Mouse (Mus musculus): ENCODE results near the gene Shd. TPM values are rescaled to one million over a fixed set of nuclear protein-coding genes. Genes with fewer than 3 reads are reported as not detected.

Gene Shd
- polyA plus RNA-seq, 1 experiment from 2014 or later: 102 TPM

GRCm38 (mm10) chr17:56008356-56009087 lies 38.3 kb downstream of the Shd start:
- 0% methylated on average over 21 of the region's 21 CpGs for WGBS
- peak overlapping the region; percentile 71 for H3K9ac ChIP-seq (ENCODE audit: low read depth, low read length)
- H3K36me3 ChIP-seq (ENCODE audit: control insufficient read depth, insufficient read depth, low read length): no peaks in the 10 kb centered on the region
- H3K4me2 ChIP-seq (replicated peaks; ENCODE audit: low read depth, low read length): peak overlapping the region; percentile 94
- H3K4me3 ChIP-seq (ENCODE audit: low read depth, low read length): peak overlapping the region; percentile 77
- H3K27me3 ChIP-seq (ENCODE audit: control insufficient read depth, insufficient read depth, low read length): no peaks in the 10 kb centered on the region
- DNase-seq (ENCODE audit: low spot score): peak; percentile 95
- no peaks in the 10 kb centered on the region for H3K9me3 ChIP-seq (ENCODE audit: control insufficient read depth, low read length)
- H3K27ac ChIP-seq (ENCODE audit: low read depth, low read length): peak overlapping the region; percentile 97
- peak; percentile 94 for ATAC-seq (ENCODE audit: low FRiP score)
- H3K4me1 ChIP-seq (replicated peaks; ENCODE audit: control insufficient read depth, insufficient read depth, low read length): peaks cover 8% of the 10 kb centered on the region; the same call in 1 of the 2 replicates

DNA sequence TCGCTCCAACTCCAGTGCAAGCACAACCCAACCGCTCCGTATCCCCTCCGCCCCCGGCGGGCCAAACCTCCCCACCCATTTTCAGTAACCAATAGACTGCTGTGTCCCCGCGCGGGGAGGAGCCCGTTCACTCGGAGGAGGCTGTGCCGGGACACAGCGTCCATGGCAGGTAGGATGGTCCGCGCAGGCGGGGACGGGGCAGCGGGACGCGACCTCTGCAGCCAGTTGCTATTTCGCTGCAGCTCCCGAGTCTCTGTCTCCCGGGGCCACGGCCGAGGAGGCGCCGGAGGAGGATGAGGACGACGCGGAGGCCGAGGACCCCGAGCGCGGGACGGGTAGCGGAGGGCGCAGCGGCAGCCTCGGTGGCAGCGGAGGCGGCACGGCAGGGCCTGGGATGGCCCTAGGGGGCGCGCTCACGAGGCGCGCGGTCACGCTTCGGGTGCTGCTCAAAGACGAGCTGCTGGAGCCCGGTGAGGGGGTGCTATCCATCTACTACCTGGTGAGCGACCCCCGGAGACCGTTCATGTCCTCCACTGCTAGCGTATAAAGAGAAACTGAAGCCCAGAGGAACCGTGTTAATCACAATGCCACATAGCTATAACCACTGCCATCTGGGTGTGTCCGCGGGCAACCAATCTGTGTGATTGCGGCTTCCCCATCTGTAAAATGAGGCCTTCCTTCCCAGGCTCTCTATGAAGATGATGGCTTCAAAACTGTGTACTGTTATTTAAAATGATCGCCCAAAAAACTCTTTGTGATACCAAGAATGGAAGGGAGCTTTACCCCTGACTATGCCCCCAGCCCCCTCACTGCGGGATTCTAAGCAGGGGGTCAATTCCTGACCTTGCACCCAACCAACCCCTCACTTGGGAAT lies 39.1 kb downstream of the Shd start:
- no peaks in the 10 kb centered on the region for H3K36me3 ChIP-seq (ENCODE audit: control insufficient read depth, insufficient read depth, low read length)
- H3K27ac ChIP-seq (ENCODE audit: low read depth, low read length): peak overlapping the region; percentile 97
- H3K4me2 ChIP-seq (replicated peaks; ENCODE audit: low read depth, low read length): peak overlapping the region; percentile 94
- 2% methylated on average over 58 of the region's 62 CpGs for WGBS
- H3K4me3 ChIP-seq (ENCODE audit: low read depth, low read length): peak overlapping the region; percentile 77
- ATAC-seq (ENCODE audit: low FRiP score) (peak; percentile 91), DNase-seq (ENCODE audit: low spot score) (peak; percentile 88)
- H3K4me1 ChIP-seq (replicated peaks; ENCODE audit: control insufficient read depth, insufficient read depth, low read length): peaks cover 8% of the 10 kb centered on the region; the same call in 1 of the 2 replicates
- peak overlapping the region; percentile 87 for H3K9ac ChIP-seq (ENCODE audit: low read depth, low read length)
- H3K9me3 ChIP-seq (ENCODE audit: control insufficient read depth, low read length): no peaks in the 10 kb centered on the region
- H3K27me3 ChIP-seq (ENCODE audit: control insufficient read depth, insufficient read depth, low read length): no peaks in the 10 kb centered on the region

GRCm38 (mm10) chr17:56009962-56010240 lies 39.6 kb downstream of the Shd start:
- 47% methylated on average over 2 of the region's 2 CpGs for WGBS
- Histone ChIP-seq H3K4me1 (replicated peaks; ENCODE audit: control insufficient read depth, insufficient read depth, low read length) (peaks cover 8% of the 10 kb centered on the region; the same call in 1 of the 2 replicates), H3K9ac (ENCODE audit: low read depth, low read length) (peak overlapping the region; percentile 87), H3K4me2 (replicated peaks; ENCODE audit: low read depth, low read length) (peak overlapping the region; percentile 94), H3K9me3 (ENCODE audit: control insufficient read depth, low read length) (no peaks in the 10 kb centered on the region), H3K27ac (ENCODE audit: low read depth, low read length) (peak overlapping the region; percentile 97; the same call in 1 of the 2 replicates), H3K36me3 (ENCODE audit: control insufficient read depth, insufficient read depth, low read length) (no peaks in the 10 kb centered on the region), H3K4me3 (ENCODE audit: low read depth, low read length) (peak overlapping the region; percentile 77), H3K27me3 (ENCODE audit: control insufficient read depth, insufficient read depth, low read length) (no peaks in the 10 kb centered on the region)
- ATAC-seq (ENCODE audit: low FRiP score): no peak
- DNase-seq (ENCODE audit: low spot score): no peak

DNA sequence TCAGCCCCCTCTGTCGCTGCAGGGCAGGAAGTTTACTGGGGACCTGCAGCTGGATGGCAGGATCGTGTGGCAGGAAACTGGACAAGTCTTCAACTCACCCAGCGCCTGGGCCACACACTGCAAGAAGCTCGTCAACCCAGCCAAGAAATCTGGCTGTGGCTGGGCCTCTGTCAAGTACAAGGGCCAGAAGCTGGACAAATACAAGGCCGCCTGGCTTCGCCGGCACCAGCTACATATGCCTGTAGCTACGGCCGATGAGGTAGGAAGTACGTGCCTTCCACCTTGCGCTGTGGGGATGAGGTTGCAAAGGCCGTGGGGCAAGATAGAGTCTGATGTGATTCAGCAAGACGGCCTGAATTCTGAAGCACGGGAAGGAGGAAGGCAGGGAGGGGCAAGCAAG lies 40.0 kb downstream of the Shd start:
- H3K27ac ChIP-seq (ENCODE audit: low read depth, low read length): no peak overlapping the region
- WGBS: 66% methylated on average over 14 of the region's 14 CpGs

GRCm38 (mm10) chr17:56010681-56011080 lies 40.4 kb downstream of the Shd start:
- Histone ChIP-seq H3K4me1 (replicated peaks; ENCODE audit: control insufficient read depth, insufficient read depth, low read length) (peaks cover 8% of the 10 kb centered on the region; the same call in 1 of the 2 replicates), H3K4me2 (replicated peaks; ENCODE audit: low read depth, low read length) (peak overlapping the region; percentile 94), H3K36me3 (ENCODE audit: control insufficient read depth, insufficient read depth, low read length) (0 out of 2 replicates have a peak, but pooled peaks cover under 1% of the 10 kb centered on the region), H3K27me3 (ENCODE audit: control insufficient read depth, insufficient read depth, low read length) (no peaks in the 10 kb centered on the region), H3K4me3 (ENCODE audit: low read depth, low read length) (peak overlapping the region; percentile 77), H3K27ac (ENCODE audit: low read depth, low read length) (no peak overlapping the region), H3K9ac (ENCODE audit: low read depth, low read length) (no peak overlapping the region; the same call in 1 of the 2 replicates), H3K9me3 (ENCODE audit: control insufficient read depth, low read length) (no peaks in the 10 kb centered on the region)
- 9% methylated on average over 9 of the region's 9 CpGs for whole genome bisulfite sequencing
- ATAC-seq (ENCODE audit: low FRiP score) (no peak), DNase-seq (ENCODE audit: low spot score) (peak; percentile 90)

More for the DNA sequence above, 40.0 kb downstream of the Shd start:
- DNase-seq (ENCODE audit: low spot score): no peak
- H3K27me3 ChIP-seq (ENCODE audit: control insufficient read depth, insufficient read depth, low read length): no peaks in the 10 kb centered on the region
- H3K4me2 ChIP-seq (replicated peaks; ENCODE audit: low read depth, low read length): peak overlapping the region; percentile 94
- H3K4me1 ChIP-seq (replicated peaks; ENCODE audit: control insufficient read depth, insufficient read depth, low read length): peaks cover 8% of the 10 kb centered on the region; the same call in 1 of the 2 replicates
- H3K36me3 ChIP-seq (ENCODE audit: control insufficient read depth, insufficient read depth, low read length): no peaks in the 10 kb centered on the region
- peak overlapping the region; percentile 77 for H3K4me3 ChIP-seq (ENCODE audit: low read depth, low read length)
- H3K9me3 ChIP-seq (ENCODE audit: control insufficient read depth, low read length): no peaks in the 10 kb centered on the region
- ATAC-seq (ENCODE audit: low FRiP score): no peak
- H3K9ac ChIP-seq (ENCODE audit: low read depth, low read length): peak overlapping the region; percentile 87

- 0 out of 2 replicates have a peak, but pooled peaks cover 5% of the 10 kb centered on the region for H3K36me3 ChIP-seq (ENCODE audit: control insufficient read depth, insufficient read depth, low read length)
- no peaks in the 10 kb centered on the region for H3K9me3 ChIP-seq (ENCODE audit: control insufficient read depth, low read length)
- no peak overlapping the region for H3K9ac ChIP-seq (ENCODE audit: low read depth, low read length)
- no peak for DNase-seq (ENCODE audit: low spot score)
- no peaks in the 10 kb centered on the region for H3K27me3 ChIP-seq (ENCODE audit: control insufficient read depth, insufficient read depth, low read length)
- ATAC-seq (ENCODE audit: low FRiP score): no peak
- no peak overlapping the region for H3K27ac ChIP-seq (ENCODE audit: low read depth, low read length)
- H3K4me2 ChIP-seq (replicated peaks; ENCODE audit: low read depth, low read length): no peak overlapping the region
- 89% methylated on average over 7 of the region's 7 CpGs for WGBS
- no peak overlapping the region for H3K4me3 ChIP-seq (ENCODE audit: low read depth, low read length)
- H3K4me1 ChIP-seq (replicated peaks; ENCODE audit: control insufficient read depth, insufficient read depth, low read length): peaks cover 8% of the 10 kb centered on the region; the same call in 1 of the 2 replicates
These were observed 41.2 kb downstream of the Shd start for GRCm38 (mm10) chr17:56011441-56011840.

DNA sequence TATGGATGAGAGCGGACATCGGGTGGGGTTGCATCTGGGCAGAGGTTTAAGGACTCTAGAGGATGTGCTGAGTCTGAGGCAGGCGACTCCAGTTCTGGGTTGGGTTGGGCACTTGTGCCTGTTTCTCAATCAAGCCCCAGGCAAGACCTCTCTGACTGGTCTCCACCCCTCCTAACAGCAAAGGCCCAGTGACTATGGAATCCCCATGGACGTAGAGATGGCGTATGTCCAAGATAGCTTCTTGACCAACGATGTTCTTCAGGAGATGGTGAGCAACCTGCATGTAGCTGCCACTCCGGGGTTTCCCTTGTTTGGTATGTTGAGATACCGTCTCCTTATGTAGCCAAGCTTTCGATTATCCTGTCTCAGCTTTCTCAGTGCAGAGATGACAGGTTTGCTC lies 45.0 kb downstream of the Shd start:
- Histone ChIP-seq H3K4me1 (replicated peaks; ENCODE audit: control insufficient read depth, insufficient read depth, low read length) (peaks cover 2% of the 10 kb centered on the region; the same call in 1 of the 2 replicates), H3K36me3 (ENCODE audit: control insufficient read depth, insufficient read depth, low read length) (peaks cover 21% of the 10 kb centered on the region), H3K27me3 (ENCODE audit: control insufficient read depth, insufficient read depth, low read length) (no peaks in the 10 kb centered on the region), H3K4me3 (ENCODE audit: low read depth, low read length) (no peak overlapping the region), H3K4me2 (replicated peaks; ENCODE audit: low read depth, low read length) (no peak overlapping the region), H3K9ac (ENCODE audit: low read depth, low read length) (no peak overlapping the region), H3K27ac (ENCODE audit: low read depth, low read length) (no peak overlapping the region), H3K9me3 (ENCODE audit: control insufficient read depth, low read length) (no peaks in the 10 kb centered on the region)
- 96% methylated on average over 9 of the region's 9 CpGs for WGBS
- no peak for ATAC-seq (ENCODE audit: low FRiP score)
- DNase-seq (ENCODE audit: low spot score): no peak

DNA sequence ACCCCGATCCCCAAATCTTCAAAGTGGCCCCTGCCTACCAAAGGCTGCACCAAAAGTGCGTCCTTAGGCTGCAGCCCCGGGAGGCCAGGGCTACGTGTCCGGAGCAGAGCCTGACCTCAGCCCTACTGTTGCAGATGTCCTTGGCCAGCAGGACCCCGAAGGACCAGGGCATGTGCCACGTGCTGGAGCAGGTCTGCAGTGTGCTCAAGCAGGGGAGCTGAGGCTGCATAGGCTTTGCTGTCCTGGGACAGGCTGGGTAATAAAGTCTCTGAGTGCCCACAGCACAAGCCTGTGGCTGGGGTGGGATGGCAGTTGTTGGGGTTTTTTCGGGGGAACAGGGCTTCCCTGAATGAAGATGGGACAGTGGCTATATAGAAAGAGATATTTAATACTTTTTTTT lies 46.1 kb downstream of the Shd start:
- Histone ChIP-seq H3K4me1 (replicated peaks; ENCODE audit: control insufficient read depth, insufficient read depth, low read length) (0 out of 2 replicates have a peak, but pooled peaks cover 2% of the 10 kb centered on the region), H3K27ac (ENCODE audit: low read depth, low read length) (no peak overlapping the region), H3K4me3 (ENCODE audit: low read depth, low read length) (no peak overlapping the region), H3K27me3 (ENCODE audit: control insufficient read depth, insufficient read depth, low read length) (no peaks in the 10 kb centered on the region), H3K9ac (ENCODE audit: low read depth, low read length) (no peak overlapping the region), H3K4me2 (replicated peaks; ENCODE audit: low read depth, low read length) (no peak overlapping the region), H3K36me3 (ENCODE audit: control insufficient read depth, insufficient read depth, low read length) (peaks cover 21% of the 10 kb centered on the region), H3K9me3 (ENCODE audit: control insufficient read depth, low read length) (no peaks in the 10 kb centered on the region)
- ATAC-seq (ENCODE audit: low FRiP score) (no peak), DNase-seq (ENCODE audit: low spot score) (no peak)
- 88% methylated on average over 8 of the region's 8 CpGs for WGBS
